Mouse (Mus musculus) CD8-positive naive resting alpha-beta T cell, adult 2 months (primary cell): ENCODE data around the gene Lrrc51.
A peak's percentile ranks its signal among the peaks of the same experiment; 100 is the strongest.
"Not testable (repeated sequence)": the region's sequence is repeated elsewhere in the genome, so short reads cannot be mapped to it uniquely, and the experiment has no call there.

Experiments used
- DNase-seq, 2 experiments: peaks; one replicate each; pipeline ENCODE4 v3.0.0; 2022; ENCODE audit warnings: low read depth in 2 of 2, low spot score in 2 of 2

Lrrc51 gene

DNA sequence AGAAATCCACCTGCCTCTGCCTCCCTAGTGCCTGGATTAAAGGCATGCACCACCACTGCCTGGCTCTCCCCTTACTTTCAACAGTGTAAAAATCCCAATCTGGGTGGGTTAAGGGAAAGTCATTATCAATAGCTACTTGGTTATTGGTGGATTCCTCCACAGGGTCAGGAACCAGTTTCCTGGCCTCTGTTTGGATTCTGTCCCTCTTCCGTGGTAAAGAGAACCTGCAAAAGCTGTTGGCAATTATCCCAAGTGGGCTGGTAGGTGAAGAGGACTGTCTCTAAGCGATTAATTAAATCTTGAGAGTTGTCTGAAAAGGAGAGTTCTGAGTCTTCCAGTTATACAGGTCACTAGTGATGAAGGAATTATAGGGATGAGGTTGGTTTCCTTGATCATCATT, 4.7 kb upstream of the Lrrc51 start:
- no peak for DNase-seq

DNA sequence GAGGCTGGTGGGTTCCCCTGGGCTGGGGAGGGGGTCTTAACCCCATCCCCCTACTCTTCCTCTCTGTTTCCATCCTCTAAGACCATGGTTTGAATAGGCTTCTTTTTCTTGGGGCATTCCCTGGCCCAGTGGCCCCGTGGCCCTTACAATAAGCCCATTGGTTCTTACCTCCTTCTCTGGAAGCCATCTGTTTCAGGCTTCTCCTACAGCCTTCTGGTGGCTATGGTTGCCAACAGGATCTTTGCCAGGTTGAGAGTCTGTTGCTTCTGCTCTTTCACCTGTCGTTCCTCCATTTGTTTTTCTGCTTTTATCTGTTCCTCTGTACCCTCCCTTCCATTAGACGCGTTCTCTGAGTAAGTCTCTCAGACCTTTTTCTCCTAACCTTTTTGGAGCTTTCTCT, 3.9 kb upstream of the Lrrc51 start:
- DNase-seq: no peak

DNA sequence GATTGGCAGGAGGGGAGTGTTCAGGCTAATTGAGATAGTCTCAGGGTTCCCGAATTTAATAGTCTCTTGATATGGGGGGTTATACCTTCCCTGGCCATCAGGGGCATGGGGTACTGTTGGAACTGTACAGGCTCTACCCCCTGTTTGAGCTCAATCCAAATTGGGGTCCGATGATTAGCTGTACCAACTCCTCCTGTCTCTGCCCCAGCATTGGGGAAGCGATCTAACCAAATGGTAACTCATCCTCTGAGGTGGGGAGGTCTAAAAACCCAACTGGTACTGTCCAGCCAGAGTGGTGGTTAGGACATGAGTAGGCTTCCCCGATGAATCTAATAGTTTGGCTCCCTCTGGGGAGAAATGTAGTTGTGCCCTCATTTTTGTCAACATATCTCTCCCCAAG, 3.3 kb upstream of the Lrrc51 start:
- no peak for DNase-seq

DNA sequence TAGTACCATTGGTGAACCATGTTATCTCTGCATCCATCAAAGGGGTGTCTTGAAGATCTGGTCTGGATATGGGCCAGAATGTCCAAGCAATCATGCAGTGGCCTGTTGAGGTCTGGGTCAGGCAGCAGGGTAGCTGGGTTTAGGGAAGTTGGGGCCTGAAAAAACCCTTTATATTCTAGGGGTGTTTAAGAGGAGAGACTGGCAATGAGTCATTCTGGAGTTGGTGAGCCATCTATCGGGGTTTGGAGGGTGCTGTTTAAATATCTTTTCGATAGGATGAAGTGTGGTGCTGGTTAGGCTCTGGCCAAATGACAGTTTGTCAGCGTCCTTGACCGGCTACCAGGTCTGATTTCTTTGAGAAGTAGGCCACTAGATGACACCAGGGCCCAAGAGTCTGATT, 2.3 kb upstream of the Lrrc51 start:
- no peak for DNase-seq

DNA sequence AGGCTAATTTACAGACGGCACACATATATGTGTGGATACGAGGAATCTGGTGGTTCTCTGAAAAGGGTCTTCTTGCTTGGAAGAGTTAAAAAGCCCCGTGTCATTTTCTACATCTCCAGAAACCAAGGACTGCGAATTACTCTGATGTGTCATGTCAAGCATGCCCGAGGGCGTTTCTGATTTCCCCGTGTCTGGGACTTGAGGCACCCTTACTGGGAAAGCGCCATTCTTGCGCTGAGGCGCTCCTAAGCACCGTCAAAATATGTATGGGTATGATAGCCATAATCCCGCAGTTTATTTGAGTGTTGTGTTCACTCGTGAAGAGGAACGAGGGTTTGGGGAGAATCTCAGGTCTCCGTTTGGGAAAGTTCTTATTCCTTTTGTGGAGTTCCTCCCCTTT, 395 bp downstream of the Lrrc51 start:
- DNase-seq: no peak

DNA sequence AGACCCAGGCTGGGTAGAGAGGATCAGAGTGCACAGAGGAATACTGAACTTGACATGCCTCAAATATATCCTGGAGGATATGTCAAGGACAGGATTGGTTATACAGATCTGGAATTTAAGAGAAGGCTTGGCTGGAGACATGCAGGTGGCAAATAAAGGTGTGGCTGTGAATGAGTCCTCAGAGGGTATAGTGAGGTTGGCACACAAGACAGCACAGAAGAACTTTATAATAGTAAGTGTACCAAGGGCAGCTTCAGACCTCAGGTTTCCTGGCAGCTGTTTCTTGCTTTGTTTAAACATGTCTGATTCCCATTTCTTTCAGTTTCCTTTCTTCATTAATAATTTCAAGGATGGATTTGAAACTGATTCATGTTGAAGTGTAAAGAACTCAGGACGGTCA, 1.1 kb downstream of the Lrrc51 start:
- no peak for DNase-seq

DNA sequence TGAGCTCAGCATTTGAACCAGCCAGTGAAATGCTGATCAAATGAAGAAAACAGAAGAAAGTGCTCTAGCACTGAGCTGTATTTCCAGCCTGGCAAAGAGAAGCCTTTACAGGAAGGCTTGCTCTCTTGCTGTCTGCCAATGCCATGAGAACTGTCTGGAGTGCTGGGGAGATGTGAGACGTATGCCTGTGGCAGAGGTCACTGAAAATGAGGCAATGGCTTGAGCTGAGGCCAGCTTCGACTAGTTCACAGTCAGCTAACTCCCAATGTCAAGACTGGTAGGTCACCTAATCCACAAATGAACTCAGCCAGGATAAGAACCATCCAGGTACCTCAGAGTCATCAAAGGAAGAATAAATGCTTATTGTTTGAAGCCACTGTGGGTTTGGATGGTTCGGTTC, 5.6 kb downstream of the Lrrc51 start:
- no peak for DNase-seq

DNA sequence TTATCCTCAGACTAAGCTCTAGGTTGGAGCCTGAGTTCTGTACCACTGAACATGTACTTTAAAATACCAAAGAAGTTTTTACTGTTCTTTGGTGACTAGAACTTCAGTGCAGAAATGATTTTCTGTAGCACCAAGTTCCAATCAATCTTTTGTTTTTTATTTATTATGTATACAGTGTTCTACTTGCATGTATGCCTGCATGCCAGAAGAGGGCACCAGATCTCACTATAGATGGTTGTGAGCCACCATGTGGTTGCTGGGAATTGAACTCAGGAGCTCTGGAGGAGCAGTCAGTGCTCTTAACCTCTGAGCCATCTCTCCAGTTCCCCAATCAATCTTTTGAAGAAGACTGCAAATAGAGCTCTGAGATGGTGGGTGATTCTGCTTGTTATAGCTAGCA, 7.8 kb downstream of the Lrrc51 start:
- DNase-seq: not testable (repeated sequence)

DNA sequence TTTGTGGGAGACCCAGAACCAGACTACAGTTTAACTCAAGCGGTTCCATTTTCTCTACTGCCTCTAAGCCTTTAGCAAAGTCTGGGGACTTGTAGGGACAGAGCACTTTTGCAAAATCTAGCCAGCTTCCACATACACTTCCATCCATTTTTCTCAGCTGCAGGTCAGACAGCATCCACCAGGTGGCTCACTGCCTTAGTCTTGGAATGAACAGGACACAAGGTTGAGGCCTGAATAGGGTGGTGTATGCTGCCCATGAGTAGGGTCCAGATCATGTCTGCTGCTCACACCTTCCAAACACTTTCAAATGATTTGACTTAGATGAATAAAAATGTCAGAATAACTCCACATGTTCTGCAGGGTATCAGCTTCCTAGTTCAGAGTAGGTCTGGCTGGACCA, 15.6 kb downstream of the Lrrc51 start:
- DNase-seq: peak; percentile 40 to 44

DNA sequence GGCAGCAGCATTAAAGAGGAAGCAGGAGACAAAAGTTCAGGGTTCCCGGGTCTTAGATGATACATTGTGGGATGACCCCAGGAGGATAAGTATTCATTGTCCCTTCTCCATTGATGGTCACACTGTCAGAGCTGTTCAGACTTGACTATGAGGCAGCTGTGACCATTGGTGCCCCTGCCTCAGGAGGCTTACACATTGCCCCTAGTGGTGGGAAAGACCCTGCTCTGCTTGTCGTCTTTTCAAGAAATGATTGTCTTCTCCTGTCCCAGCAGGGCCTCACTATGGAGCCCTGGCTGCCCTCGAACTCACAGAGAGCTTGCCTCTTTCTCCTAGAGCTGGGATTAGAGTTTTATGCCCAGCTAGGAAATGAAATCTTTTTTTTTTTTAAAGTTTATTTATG, 21.7 kb downstream of the Lrrc51 start:
- no peak for DNase-seq

DNA sequence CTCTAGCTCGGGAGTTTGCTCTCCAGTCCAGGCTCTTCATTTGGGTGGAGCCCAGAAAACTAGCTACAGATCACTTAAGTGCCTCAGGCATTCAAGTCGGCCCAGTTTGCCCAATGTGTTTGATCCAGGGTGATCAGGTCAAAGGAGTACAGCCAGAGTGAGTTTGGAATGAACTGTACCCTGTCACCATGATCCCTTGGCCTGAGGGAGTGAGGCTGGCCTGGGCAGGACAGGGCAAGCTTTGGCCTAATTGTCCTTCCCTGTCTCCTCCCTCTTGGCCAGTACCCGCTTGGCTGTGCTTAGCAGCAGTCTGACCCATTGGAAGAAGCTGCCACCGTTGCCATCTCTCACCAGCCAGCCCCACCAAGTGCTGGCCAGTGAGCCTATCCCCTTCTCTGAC, 23.6 kb downstream of the Lrrc51 start:
- DNase-seq: no peak

DNA sequence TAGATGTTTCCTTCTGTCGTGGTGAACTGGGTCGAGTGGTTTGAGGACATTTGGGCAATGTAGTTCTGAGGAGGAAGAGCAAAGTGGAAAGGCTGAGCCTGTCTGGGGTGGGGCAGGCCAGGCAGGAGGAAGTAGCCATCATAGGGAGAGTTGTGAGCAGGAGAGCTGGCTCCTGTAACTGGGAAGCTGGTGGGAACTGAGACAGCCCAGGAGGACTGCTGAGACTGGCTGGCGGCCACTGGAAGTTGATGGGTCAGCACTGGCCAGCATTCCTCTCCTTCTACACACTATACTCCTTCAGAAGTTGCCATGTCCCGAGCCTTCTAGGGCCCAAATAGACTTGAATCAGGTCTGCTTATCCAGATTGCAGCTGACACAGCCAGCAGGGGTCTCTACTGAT, 25.3 kb downstream of the Lrrc51 start:
- DNase-seq: no peak

DNA sequence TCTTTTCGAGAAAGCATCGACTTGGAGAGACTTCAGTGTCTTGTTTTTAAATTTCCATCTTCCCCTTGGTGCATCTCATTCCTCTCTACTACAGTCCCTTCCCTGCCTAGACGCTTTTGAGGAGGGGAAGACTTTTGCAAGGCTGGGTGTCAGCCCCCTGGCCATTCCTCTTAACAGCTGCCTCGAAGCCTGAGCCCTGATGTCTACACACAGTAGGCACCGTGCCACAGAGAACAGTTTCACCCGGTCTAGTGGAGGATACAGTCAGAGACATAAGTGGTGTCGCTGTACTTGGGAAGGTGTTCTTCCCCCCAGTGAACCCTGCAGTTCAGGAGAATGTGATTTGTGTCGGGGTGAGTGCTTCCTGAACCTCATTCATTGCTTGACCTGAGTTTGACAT, 27.0 kb downstream of the Lrrc51 start:
- no peak for DNase-seq

DNA sequence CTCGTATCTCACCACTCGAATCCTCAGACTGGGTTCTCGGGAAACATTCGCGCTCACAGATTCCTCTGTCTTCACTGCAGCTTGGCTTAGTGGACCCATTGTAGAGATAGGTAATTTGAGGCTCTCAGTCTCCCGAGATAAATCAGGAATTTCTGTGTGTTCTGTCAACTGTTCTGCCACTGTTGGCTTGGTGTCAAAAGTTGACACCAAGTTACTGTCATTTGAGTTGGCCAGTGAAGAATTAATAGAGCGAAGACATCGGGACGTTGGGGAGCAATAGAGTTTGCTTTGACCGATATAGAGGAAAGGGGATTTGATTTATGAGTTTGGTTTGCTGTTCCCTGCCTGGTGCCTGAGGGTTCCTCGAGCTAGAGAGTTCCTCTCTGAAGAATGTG, 27.4 kb downstream of the Lrrc51 start, which contains the start of gene Tomt:
Gene Tomt (minus strand): TSS at position 73 of the 395 bp plus-strand sequence.
- no peak for DNase-seq

DNA sequence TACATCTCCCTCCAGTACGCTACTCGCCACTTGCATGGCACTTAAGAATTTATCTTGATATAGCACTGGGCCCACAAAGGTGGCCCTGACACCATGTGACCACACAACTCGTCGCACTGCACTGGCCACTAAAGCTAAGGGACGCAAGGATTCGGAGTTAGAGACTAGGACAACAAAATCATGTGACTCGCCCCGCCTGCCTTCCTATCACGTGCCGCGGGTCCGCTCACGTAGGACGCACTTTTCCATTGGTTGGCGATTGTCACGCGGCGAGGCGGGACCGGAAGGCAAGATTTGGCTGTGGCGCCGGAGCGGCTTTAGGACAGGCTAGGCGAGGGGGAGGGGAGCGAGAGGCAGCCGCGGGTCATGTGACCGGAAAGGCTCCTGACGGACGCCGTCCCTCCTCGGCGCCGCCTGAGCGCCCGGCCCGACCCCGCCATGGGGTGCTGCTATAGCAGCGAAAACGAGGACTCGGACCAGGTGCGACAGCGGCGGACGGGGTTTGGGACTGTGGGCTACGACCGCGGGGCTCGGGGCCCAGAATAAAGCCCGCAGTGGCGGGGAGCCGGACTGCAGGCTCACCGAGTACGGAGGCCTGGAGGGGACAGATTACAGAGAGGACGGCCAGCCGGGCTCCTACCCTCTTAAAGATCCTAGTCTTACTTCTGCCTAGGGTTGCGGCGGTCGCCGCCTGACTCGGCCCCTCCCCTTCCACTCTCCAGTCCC, 28.0 kb downstream of the Lrrc51 start, which contains the start of gene Lamtor1:
Gene Lamtor1 (plus strand): TSS at position 344 of the 726 bp plus-strand sequence.
- peak; percentile 94 to 95 for DNase-seq

DNA sequence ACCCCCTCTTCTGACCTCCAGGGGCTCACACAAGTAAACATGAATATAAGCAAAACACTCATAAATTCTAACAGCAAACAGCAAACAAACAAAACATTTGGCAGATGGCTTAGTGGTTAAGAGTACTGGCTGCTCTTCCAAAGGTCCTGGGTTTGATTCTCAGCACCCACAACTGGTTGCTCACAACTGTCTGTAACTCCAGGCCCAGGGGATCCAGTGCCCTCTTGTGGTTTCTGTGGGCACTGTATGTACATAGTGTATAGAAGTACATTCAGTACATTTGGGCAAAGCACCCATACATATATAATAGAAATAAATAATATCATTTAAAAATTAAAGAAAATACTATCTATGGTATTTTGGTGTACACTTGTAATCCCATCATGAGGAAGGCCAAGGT, 30.8 kb downstream of the Lrrc51 start:
- no peak for DNase-seq

DNA sequence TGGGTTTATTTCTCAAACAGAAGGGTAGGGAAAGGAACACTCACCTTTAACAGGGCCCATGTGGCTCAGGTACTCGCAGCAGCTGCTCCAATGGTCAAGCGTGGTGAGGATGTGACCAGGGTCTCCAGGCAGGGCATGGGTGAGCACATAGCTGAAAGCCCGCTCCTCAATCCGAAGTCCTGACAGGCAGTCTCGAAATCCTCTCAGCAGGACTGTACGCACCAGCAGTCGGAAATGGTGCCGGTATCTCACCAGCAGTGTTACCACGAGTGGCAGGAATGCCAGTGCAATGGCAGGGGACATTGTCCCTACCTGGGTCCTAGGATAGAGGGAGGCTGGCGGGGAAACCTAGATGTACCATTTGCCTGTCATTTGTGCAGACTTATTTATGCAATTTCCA, 31.7 kb downstream of the Lrrc51 start:
- no peak for DNase-seq

DNA sequence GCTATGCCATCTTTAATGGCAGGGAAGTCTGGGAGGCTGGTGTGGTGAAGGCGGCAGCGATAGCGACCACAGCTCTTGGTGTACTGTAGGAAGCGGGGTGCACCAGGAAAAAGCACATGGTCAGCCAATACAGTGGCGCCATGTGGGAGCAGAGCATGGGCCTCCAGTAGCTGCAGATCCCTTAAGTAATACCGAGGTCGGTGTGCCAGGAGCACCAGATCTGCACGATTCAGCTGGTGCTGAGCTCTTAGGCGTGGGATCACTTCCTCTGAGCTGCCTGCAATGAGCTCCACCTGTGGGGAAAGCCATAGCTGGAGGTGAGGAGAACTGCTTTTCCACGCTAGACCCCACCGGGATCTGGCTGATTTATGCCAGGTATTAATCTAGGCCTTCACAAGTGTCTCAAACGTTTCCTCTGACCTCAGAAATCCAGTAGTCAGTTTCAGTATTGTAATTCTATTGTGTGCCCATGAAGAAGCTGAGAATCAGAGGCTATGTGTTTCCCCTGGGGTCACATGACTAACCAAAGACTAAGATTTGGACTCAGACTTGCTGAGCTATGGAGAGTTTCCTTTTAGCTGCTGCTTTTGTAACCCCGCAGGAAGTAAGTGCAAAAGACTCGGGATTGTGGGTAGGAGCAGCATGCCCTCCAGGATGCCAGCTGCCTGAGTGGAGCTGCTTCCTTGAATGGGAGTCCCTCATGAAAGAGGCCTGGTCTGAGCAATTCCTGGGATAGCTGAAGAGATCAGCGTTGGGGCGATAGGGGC, 33.2 kb downstream of the Lrrc51 start:
- no peak for DNase-seq

DNA sequence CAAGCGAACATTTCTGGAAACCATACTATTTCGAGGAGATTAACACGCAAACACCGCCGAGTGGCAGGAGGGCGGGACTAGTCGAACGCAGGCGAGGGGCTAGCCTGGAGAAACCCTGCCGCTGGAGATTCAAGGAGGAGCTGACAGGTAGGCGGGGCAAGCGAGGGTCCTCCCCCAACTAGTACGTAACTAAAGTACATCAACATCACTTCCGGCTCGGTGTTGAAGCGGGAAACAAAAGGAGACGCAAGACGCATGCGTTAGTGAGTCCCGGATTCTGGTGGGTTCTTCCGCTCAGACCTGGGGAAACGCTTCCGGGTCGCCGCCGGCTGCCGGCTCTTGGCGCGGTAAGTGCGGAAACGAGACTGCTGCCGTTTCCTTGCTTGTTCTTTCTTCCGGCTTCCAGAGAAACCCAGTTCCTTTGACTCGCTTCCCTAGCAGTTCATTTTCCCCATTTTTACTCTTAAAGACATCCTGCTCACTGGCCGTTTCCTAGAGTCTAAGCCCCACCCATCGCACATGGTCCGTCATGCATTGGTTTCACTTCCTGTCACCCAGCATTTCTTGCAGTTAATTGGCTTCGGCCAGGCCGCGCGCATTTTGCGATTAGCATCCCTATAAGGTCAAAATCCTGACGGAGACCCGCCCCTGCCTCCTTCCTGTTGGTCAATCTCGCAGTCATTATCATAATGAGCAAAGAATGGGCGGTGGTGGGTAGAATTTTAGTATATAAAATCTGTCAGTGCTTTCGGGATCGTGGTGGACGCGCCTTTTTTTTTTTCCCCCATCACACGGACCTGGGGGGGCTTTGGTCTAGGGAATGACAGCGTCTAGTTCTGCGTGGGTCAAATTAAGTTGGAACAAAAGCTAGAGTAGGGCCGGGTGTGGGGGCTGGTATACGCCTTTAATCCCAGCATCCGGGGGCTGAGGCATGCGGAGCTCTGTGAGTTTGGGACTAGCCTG, 37.3 kb downstream of the Lrrc51 start:
- peak; percentile 94 to 95 for DNase-seq

DNA sequence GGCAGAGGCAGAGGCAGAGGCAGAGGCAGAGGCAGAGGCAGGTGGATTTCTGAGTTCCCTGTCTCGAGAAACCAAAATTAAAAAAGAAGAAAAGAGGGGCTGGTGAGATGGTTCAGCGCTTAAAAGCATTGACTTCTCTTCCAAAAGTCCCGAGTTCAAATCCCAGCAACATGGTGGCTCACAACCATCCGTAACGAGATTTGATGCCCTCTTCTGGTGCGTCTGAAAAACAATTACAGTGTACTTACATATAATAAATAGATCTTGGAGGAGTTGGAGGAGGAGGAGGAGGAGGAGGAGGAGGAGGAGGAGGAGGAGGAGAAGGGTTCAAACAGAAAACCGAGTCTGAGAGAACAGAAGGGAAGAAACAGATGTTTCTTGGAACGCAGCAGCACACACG, 38.0 kb downstream of the Lrrc51 start:
- DNase-seq: no peak

DNA sequence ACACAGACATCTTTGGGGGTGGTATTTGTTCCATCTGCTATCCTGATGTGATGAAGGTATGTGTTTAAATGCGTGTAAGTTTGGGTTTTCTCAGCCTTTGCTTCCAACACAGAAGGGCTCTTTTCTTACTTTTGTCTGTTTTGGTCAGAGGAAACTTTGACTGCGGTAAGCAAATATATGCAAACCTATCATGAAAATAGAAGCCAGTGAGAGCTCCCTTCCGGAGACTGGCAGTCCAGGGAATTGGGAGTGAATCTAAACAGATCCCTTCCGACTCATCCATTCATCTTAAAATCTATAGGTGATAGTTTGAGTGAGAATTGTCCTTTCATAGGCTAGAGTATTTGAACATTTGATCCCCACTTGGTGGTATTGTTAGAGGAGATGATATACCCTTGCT, 45.2 kb downstream of the Lrrc51 start:
- no peak for DNase-seq

DNA sequence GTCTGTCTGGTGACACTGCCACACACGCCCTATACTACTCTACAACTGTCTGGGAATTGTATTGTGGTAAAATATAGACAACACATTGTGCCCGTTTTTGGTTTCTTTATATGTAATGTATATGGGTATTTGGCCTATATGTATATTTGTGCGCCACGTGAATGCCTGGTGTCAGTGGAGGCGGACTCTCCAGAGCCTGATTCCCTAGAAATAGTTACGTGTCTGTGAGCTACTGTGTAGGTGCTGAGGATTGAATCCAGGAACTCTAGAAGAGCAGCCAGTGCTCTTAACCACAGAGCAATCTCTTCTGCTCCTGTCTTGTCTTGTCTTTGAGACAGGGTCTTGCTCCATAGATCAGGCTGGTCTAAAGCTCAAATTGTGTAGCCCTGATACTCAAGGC, 47.4 kb downstream of the Lrrc51 start:
- DNase-seq: no peak
